Mouse (Mus musculus): ENCODE results near the gene Olfr70.
A peak's percentile ranks its signal among the peaks of the same experiment; 100 is the strongest.

Gene Olfr70

GRCm38 (mm10) chr4:43711821-43712220, 11.2 kb upstream of the Olfr70 start:
- DNase-seq (ENCODE audit: low spot score in 2 of 2): peak; percentile 47 to 70

DNA sequence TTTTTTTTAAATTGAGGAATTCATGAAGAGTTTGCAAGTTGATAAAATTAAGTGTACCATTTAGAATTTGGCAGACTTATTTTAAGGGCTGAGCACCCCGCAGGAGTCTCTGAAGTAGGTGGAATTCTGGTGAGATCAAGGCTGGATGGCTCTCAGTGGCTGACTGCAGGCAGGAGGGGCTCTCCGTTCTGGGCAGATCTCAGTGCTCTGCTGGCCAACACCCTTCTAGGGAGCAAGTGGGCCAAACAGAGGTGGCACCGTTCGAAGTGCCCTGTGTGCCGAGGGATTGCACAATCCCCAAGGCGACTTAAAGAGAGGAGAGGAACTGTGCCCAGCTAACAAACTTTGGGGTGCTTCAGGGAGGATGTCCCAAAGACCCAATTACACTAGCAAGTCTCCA, 9.3 kb upstream of the Olfr70 start, which contains the start of gene Olfr71:
Gene Olfr71, minus strand, starts transcription at position 387 of the 400 bp plus-strand sequence.
- no peak for DNase-seq (ENCODE audit: low spot score in 2 of 2)

- DNase-seq (ENCODE audit: low spot score in 2 of 2): no peak
Measured at GRCm38 (mm10) chr4:43705991-43706390, 5.4 kb upstream of the Olfr70 start.

GRCm38 (mm10) chr4:43703851-43704250, 3.2 kb upstream of the Olfr70 start:
- peak in 1 of 2 experiments; percentile 27 for DNase-seq (ENCODE audit: low spot score in 2 of 2)

DNA sequence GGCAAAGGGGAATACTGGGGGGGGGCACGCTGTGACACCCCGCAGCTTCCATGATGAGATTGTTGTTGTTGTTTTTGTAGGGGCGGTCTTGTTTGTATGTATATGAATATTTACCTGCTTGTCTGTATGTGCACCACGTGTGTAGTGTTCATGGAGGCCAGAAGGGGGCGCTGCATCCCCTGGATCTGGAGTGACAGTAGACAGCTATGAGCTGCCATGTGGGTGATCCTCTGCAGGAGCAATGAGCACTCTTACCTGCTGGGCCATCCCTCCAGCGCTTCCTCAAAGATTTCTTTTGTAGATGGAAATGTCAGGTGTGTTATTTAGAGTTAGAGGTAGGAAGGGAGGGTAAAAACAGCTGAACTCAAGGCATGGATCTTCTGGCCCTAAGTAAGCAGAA, 2.8 kb upstream of the Olfr70 start:
- no peak for DNase-seq (ENCODE audit: low spot score in 2 of 2)

DNA sequence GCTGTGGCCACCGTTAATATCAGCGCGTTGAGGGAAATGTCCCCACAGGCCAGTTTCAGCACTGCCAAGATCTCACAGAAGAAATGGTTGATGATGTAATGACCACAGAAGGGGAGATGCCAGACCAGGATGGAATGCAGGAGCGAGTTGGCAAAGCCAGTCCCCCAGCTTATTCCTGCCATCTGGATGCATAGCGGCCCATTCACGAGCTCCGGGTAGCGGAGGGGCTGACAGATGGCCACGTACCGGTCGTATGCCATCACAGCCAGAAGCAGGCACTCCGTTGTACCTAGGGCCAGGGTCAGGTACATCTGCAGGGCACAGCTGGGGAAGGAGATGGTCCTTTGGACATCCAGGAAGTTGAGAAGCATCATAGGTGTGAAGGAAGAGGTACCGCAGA, 4.0 kb downstream of the Olfr70 start:
- DNase-seq (ENCODE audit: low spot score in 2 of 2): no peak

- peak; percentile 64 to 68 for DNase-seq (ENCODE audit: low spot score in 2 of 2)
Measured at GRCm38 (mm10) chr4:43695249-43695671, 5.3 kb downstream of the Olfr70 start.

DNA sequence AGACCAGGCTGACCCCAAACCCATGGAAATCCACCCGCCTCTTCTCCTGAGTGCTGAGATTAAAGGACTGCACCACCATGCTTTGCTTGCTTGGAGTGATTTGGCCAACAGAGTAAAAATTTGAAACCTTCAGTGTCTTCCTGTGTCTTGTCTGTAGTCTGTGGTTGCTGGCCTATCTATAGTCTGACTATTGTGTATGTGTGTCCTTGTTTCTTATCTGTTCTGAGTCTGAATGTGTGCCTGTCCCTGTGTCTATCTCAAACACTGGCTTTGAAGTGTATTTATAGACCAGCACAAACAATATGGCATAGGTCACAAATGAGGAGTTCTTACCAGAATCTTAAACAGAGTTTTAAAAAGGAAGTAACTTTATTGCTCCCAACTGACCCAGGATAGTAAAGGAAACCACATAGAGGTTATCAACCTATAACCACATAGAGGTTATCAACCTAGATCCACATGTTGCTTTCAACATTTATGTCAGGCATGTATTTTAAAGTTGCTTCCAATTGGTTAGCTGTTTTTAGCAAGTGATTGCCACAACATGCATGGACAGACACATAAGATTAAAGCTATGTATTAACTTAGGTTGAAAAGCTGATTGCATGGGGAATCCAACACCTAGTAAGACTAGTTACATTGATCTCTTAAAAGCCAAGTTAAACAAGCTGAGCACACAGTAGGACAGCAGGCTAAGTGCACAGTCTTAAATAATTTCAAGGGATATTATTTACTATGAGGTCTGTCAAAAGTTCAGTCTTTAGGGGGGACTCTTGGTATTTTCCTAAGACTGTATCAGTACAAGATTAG, 6.0 kb downstream of the Olfr70 start:
- DNase-seq (ENCODE audit: low spot score in 2 of 2): no peak

DNA sequence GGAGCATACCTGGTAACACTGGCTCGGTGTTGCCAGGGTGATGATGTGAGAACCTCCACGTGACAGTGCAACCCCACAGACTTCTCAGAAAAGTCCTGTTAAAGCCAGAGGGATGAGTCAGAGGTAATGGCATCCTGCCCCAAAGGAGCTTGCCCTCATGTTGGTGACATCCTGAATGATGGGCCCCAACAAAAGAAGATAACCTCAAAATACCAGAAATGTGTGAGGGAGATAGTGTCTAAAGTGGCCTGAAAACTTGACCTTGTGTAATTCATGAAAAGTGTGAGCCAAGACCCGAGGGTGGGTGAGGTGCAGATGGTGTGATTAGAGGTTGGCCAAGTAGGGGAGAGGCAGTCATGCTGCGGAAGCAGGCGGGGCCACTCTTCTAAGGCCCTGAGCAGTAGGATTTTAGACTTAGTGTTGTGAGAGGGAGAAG, 6.8 kb downstream of the Olfr70 start:
- peak; percentile 53 to 63 for DNase-seq (ENCODE audit: low spot score in 2 of 2)

- no peak for DNase-seq (ENCODE audit: low spot score in 2 of 2)
Measured at GRCm38 (mm10) chr4:43691026-43691425, 9.6 kb downstream of the Olfr70 start.

DNA sequence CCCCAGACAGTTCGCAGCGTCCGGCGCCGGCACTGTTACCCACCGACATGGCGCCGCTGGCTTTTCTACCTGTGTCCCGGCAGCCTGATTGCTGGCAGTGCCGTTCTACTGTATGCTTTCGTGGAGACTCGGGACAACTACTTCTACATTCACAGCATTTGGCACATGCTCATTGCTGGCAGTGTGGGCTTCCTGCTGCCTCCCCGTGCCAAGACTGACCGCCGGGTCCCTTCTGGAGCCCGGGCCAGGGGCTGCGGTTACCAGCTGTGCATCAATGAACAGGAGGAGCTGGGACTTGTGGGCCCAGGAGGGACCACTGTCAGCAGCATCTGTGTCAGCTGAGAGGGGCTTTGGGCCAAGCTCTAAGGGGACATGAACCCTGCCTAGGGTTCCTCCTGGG, 10.6 kb downstream of the Olfr70 start:
- DNase-seq (ENCODE audit: low spot score in 2 of 2): no peak

GRCm38 (mm10) chr4:43679416-43680043, 21.1 kb downstream of the Olfr70 start:
- DNase-seq (ENCODE audit: low spot score in 2 of 2): peak in 1 of 2 experiments; percentile 50

- no peak for DNase-seq (ENCODE audit: low spot score in 2 of 2)
Measured at GRCm38 (mm10) chr4:43678541-43678940, 22.1 kb downstream of the Olfr70 start.

DNA sequence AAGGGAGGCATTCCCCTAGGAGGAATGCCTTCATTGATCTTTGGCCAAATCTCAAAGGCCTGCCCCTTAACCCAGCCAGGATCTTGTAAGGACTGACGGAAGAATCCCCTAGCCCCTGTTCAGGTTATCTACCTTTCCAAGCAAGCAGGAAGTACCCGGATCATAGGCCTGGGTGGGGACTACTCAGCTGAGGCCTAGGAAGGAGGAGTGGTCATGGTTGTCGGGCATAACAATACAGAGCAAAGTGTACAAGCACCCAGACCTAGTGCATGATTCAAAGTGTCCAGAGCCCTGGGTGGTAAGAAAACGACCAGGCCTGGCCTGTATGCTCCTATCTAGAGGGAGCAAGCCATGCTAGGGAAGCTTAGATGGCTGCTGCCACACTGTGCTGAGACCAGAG, 25.0 kb downstream of the Olfr70 start:
- DNase-seq (ENCODE audit: low spot score in 2 of 2): no peak

GRCm38 (mm10) chr4:43674974-43675373, 25.6 kb downstream of the Olfr70 start:
- DNase-seq (ENCODE audit: low spot score in 2 of 2): no peak

- no peak for DNase-seq (ENCODE audit: low spot score in 2 of 2)
Measured at GRCm38 (mm10) chr4:43673703-43674102, 26.9 kb downstream of the Olfr70 start.

GRCm38 (mm10) chr4:43672070-43672469, 28.5 kb downstream of the Olfr70 start:
- peak; percentile 78 to 87 for DNase-seq (ENCODE audit: low spot score in 2 of 2)

DNA sequence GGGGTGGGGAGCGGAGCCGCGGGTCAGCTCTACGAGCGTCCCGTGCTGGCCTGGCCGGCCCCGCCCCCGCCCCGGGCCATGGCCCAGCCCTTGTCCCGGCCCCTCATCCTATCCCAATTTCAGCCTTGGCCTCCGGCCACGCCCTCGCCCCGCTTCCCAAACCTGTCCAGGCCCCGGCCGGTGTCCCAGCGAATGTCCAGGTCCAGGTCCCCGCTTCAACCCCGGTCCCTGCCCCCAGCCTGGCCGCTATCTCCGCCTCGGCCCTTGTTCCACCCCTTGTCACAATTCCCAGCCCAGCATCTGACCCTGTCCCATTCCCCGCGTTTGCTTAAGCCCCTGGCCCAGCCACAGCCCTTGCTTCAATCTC, 31.2 kb downstream of the Olfr70 start:
- DNase-seq (ENCODE audit: low spot score in 2 of 2): peak in 1 of 2 experiments; percentile 79

DNA sequence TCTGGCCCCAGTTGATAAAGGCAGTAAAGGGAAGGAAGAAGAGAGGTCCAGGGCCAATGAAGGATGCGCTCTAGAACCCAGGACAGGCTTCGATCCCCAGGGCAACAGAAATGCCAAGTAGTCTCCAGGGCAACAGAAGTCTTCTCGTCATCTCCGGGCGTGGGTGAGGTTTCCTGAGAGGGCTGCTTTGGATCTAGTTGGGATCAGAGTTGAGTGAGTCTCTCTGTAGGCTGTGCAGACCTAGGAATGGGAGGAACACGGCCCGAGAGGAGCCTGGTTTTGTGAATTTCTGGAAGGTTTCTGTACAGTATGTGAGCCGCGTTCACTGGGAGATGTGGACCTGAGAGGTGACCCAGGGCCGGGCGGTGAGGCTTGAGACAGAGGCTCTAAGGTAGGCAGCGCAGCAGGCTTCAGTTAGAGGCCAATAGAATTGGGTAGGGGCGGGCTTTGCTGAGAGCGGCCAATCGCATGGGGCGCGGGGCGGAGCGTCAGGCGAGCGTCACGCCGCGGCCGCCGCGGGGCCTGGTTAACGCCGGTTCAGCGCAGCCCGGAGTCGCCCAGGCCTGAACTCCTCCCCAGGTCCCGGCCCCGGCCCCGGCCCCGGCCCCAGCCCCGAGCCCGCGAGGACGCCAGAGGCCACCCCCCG, 31.7 kb downstream of the Olfr70 start, which contains the start of the genes Tmem8b and Fam221b:
Gene Tmem8b, plus strand, starts transcription at position 190 of the 646 bp plus-strand sequence.
Gene Fam221b, minus strand, starts transcription at position 364 of the 646 bp plus-strand sequence.
- DNase-seq (ENCODE audit: low spot score in 2 of 2): peak; percentile 91 to 92

GRCm38 (mm10) chr4:43666412-43666811, 34.2 kb downstream of the Olfr70 start:
- DNase-seq (ENCODE audit: low spot score in 2 of 2): no peak

GRCm38 (mm10) chr4:43657146-43657545, 43.5 kb downstream of the Olfr70 start:
- DNase-seq (ENCODE audit: low spot score in 2 of 2): no peak

- peak; percentile 96 to 98 for DNase-seq (ENCODE audit: low spot score in 2 of 2)
Measured at GRCm38 (mm10) chr4:43656339-43657109, 44.1 kb downstream of the Olfr70 start, which contains the start of gene Hint2. TSS of gene Hint2 (minus strand) at chr4:43656466.

Measured in heart, adult 9 months (tissue).